Mouse (Mus musculus): ENCODE measurements around the gene Fam169a.

GRCm38 (mm10) chr13:97077556-97077955 lies 10.5 kb downstream of the Fam169a start:
- TF ChIP-seq POLR2A (IDR thresholded peaks at IDR 0.05; ENCODE audit: extremely low read depth, insufficient read depth, low read length) (no peak), CTCF (IDR thresholded peaks at IDR 0.05; ENCODE audit: extremely low read depth, insufficient read depth, low read length) (no peak)
